Mouse (Mus musculus) small intestine, adult 2 months (tissue): ENCODE data around the gene Fggy.

Experiments used
- CTCF ChIP-seq: fragments of 200-500 bp; IDR thresholded peaks from 2 replicates; pipeline ENCODE4 v1.5.1; 2012; ENCODE audit warnings: low read depth, mild to moderate bottlenecking, control low read depth, inconsistent platforms, low read length, moderate library complexity, mixed read lengths; ENCODE audit not compliant: insufficient replicate concordance, insufficient read length; ENCODE audit errors: extremely low read depth
- POLR2A ChIP-seq: fragments of 200-500 bp; IDR thresholded peaks from 2 replicates; pipeline ENCODE4 v1.6.1; 2012; ENCODE audit warnings: low read depth, mild to moderate bottlenecking, control low read depth, inconsistent platforms, low read length, moderate library complexity

DNA sequence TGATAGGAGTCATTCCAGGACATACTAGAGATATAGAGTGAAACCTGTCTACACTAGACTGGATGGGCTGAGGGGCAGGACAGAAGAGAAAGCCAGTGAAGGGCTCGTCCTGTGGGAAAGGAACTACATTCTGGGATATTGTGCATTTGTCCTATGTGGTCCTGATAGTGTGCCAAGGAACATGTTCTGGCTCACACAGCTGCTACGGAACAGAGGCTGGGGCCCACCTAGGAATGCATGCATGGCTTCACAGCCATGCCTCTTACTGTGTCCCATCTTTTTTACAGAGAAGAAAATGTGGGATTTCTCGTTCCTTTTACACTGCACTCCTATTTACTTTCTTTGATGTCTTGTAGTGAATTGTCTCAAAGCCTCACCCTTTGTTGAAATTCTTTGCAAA lies 80.8 kb downstream of the Fggy start:
- TF ChIP-seq CTCF (no peak), POLR2A (no peak)
